Mouse (Mus musculus): ENCODE data around the gene Ccn1.

Ccn1 gene

DNA sequence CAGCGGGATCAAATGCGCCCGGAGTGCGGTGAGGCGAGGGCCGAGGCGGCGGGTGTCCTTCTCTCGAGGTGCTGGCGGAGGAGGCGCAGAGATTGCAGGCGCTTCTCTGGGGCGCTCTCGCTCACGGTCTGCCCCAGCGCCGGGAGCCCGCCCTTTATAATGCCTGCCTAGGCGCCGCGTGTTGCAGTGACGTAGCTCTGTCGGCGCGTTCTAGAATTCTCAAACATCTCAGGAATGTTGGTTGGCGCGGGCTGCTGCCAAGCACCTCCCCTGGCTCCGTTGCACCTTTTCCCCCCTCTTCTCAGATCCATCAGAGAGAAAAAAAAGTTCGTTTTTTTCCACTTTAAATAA is at the start of gene Ccn1:
TSS of gene Ccn1 (minus strand) at position 130 of the 351 bp plus-strand sequence.
- DNase-seq, result no peak

DNA sequence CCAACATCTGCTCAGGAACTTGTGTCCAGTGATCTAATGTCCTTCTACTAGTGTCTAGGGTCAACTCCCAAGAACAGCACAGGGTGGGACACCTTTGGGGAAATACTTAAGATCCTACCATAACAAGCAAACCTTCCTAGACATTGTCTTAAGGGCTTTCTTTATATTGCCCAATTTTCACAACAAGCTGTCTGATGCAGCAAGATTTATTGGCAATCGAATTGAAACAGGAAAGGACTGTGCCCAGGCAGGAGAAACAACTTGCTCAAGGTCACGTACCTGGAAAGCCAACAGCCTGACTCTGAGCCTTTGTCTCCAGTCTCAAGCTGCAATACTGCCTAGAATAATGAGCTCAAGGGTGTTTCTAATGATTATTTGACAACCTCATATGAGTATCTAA is 43.6 kb upstream of the Ccn1 start:
- DNase-seq, result no peak

DNA sequence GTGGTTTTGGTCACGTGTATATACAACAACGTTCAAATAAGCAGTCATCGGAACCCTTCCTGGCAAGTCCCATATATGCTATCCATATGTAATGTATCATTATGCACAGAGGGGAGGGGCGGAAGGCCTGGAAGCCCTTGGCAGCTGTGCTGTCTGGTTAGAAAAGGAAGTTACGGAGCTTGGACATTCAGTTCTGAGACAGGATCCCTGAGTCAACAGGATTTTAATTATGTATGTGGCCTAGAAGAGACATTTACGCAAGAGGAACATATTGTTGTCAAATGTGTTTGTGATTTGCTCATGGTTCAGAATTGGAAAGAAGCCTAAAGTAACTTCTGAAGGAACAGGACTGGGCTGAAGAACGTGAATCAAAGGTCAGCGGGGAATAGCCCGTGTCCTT is 42.3 kb upstream of the Ccn1 start:
- no peak for DNase-seq

DNA sequence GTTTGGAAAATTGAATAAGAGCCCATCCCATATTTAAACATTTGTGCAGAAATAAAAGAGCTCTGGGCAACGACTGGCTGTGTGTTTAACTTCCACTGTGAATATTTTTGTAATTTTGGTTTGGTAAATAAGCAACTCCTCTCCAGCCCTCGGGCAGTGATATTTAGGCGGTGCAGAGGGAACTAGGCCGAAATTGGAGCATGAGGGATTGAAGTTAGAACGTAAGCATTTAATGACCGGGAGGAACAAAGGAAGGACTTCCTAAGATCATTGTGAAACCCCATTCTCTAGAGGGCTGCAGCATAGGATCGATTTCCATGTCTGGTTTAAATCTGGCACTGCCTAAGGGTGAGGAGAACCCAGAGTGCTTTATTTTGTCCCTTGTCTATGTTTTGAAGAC is 41.6 kb upstream of the Ccn1 start:
- DNase-seq, result no peak

DNA sequence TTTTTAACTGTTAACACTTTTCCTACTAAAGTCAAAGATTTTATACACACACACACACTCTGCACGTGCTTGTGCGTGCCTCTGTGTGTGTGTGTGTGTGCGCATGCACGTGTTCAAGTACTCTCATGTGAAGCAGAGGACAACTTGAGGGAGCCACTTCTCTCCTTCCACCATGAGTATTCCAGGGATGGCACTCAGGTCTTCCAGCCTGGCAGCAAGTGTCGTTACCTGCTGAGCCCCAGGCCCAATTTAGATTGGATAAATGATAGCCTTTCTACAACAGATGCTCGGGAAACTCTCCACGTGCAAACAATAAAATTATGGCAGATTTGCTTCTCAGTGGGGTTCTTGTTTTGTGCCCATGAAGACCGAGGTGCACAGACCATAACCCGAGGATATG is 39.5 kb upstream of the Ccn1 start:
- no peak for DNase-seq

DNA sequence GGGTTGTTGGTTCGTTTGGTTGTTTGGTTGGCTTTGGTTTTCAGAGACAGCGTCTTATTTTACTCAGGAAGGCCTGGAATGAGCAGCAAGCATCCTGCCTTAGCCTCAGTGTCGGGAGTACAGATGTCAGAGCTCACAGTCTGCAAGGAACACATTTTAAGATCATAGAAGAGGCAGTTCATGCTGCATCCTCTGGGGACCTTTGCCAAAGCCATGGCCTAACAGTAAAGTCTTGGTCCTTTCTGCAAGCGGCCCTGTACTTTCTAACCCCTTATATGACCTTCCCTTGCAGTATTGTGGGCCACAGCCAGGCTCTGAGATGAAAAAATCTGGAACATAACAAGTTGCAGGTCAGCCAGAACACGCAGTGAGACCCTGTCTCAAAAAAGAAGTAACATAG is 38.1 kb upstream of the Ccn1 start:
- no peak for DNase-seq

DNA sequence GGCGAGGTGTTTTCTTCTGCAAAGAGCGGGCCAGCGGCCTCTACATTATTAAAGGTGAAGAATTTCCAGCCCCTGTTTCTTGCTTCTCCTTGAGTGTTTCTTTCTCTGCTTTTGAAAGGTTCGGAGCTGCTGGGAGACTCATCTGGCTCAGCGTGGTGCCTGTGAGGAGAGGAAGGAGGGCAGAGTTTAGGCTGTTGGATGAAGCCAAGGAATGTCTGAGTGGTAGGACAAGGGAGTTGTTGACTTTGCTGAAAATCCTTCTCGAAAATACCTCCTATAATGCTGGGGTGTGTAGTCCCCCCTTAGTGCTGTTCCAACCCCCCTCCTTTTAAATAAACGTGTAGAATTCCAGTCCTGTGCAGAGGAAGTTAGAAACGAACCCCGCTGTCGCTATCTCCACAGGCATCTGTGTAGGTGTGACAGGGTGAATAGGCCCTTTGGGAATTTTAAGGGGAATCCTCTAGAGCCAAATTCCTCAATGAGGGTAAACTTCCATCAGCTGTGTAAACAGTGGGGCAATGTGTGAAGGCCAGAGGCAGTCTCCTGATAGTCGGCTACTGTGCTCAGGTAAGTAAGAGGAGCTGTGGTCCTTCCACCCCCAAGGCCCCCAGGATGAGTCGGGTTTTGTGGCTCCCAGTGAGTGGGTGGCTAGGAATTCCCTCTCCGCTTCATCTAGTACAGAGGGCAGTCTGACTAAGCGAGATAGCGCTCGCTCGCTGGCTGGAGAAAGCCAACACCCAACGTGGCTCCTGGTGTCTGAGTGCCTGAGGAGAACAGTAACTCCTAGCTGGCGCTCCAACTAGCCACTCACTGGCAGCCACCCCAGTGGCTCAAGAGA is 35.0 kb upstream of the Ccn1 start:
- DNase-seq, result no peak

DNA sequence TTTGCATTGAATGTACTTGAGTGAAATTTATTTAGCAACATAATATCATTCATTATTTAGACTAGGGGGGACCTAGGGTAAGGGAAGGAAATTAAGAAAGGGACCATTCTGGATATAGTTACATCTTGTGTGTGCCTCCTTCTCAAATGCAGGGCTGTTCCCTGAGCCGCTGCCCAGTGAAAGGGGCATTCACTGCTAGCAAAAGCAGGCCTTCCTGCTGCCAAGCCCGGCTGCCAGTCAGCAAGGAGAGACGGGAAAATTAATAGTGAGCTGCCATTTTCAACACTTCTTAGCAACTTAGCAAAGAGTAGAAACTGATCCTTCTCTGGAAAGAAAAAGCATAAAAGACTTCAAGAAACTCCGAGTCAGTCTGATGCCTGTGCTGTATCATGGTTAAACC is 34.4 kb upstream of the Ccn1 start:
- no peak for DNase-seq

DNA sequence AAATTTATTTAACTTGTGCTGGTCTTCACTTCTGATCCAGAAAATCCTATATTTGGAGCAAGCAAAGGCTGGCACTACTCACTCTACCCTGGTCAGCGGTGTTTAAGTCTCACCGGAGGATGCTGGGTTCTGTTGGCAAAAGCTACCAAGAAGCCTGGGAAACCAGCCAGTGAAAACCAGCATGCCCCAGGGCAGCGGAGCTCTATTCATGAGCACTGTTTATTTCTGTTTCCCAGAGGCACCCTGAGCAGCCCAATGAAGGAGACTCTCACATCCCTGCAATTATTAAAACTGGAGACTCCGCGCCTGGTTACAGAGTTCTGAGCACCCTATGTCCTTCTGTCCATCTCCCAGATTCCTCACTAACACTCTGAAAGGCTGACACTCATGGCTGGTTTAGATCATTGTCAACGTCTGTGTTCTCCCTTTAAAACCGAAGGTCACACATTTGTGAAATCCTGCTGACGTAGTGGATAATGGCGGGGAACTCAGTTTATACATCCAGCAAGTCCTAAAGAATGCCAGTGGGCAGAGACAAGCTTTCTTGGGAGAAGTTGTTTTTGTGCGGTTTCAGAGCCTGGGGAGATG is 31.7 kb upstream of the Ccn1 start:
- peak; percentile 48 for DNase-seq

DNA sequence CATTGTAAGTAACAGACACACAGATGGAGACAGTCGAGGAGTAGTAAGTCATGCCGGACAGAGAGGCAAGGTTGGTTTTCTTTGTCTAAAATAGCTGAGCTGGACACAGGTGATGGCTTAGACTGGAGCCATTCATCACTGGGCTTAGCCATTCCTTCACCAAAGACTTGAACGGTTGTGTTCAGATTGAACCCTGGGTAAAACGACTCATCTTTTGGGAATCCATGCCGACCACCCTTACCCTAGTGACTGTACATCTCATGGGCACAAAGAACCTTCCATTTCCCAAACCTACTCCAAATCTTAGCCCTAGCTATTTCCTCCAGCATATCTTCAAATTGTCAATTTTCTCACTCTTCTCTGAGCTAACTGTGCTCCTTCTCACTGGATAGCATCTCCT is 30.9 kb upstream of the Ccn1 start:
- DNase-seq, result no peak

DNA sequence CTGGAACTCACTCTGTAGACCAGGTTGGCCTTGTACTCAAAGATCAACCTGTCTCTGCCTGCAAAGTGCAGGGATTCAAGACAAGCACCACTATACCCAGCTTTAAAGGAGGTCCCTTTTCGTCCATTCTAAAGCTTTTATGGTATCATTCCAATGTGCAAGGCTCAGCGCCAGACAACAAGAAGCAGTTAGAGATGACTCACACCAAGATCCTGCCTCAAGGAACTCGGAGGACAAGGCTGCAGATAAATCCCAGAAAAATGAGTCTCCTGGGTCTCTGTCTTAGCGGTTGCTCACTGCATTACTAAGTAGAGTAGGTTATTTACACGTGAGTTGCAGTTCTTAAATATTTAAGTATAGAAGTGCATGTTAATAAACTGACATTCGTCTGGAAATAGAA is 26.4 kb upstream of the Ccn1 start:
- DNase-seq, result no peak

DNA sequence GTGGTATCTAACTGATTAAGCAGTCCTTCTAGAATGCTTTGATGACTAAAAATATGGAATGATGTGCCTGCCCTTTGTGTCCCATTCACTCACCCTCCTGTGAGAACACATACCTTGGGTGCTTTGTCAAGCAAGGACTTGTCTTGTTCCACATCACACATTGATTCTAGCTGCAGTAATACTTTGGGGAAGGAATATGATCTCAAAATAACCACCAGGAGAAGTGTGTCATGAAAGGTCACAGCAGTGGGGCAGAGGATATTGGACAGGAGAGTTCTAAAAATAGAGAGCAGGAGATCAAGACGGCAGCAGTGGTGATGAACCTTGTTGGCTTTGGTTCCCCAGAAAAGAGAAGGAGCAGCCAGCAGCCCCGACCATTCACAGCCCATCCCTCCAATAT is 25.0 kb upstream of the Ccn1 start:
- no peak for DNase-seq

DNA sequence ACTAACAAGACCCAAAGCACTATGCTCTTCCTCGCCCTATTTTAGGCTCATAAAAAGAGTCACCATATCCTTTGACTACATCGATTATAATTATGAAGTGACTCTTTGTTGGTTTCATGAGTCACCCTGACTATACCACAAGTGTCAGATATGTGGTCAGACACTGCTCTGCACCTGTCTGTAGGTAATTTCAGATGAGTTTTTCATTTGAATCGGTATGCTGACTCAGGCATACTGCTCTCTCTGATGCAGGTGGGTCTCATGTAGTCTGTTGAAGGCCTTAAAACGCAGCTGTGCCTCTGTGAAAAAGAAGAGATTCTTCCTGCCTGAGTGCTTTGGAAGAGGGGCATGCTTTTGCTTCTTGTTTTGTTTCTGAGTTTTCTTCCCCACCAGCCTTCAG is 16.6 kb upstream of the Ccn1 start:
- no peak for DNase-seq

DNA sequence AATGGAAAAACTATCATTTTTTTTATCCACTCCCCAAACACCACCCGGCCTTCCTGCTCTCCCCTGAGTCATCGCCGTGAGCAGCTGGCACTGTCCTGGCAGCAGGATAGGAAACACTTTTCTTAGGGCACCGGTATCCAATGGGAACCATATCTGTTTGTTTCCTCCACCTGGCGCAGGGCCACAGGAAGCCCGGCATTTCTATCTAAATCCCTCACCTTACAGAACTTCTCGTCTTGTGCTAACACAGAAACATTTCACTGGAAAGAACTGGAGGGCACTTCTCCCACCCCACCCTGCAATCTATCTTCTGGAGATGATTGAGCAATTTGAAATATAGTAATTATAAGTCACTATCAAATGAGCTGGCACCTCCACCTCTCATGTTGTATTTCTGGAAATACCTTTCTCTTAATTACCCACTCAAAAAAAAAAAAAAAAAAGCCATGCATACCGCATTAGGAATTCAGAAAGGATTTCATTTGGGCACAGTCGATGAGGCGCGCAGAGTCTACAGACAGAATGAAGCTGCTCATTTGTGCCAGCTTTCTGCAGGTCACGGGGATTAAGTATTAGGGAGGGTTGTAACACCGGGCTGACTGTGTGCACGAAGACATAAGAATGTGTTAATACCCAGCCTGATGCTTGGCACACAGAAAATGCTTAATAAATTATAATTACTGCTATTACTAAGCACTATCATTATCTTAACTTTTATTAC is 7.4 kb upstream of the Ccn1 start:
- no peak for DNase-seq

DNA sequence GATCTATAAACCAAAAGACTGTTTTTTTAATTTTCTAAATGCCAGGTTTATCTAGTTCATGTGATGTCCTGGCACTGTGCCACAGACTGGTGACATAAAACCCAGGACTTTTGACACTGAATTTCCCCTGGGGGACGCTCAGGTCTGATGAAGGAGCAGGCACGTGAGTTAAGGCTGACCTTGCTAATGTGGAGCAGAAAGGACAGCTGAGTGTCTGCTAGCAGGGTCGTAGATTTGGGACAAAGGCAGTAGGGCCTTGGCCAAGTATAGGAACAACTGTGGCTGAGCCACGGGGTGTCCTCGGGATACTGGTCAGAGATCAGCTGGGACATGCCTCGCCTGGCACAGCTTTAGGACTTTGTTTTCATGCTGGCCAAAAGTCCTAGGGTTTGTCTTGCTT is 5.2 kb upstream of the Ccn1 start:
- DNase-seq, result no peak

DNA sequence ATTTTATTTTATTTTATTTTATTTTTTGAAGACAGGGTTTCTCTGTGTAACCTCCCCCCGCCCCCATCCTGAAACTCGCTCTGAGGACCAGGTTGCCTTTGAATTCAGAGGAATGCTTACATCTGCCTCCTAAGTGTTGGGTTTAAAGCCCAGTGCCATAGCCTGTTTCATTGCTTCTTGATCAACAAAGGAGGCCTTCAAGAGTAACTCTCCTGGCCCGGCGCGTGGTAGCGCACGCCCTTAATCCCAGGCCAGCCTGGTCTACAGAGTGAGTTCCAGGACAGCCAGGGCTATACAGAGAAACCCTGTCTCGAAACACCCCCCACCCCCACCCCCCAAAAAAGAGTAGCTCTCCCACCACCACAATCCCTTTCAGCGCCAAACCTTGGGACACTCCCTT is 4.2 kb upstream of the Ccn1 start:
- no peak for DNase-seq

DNA sequence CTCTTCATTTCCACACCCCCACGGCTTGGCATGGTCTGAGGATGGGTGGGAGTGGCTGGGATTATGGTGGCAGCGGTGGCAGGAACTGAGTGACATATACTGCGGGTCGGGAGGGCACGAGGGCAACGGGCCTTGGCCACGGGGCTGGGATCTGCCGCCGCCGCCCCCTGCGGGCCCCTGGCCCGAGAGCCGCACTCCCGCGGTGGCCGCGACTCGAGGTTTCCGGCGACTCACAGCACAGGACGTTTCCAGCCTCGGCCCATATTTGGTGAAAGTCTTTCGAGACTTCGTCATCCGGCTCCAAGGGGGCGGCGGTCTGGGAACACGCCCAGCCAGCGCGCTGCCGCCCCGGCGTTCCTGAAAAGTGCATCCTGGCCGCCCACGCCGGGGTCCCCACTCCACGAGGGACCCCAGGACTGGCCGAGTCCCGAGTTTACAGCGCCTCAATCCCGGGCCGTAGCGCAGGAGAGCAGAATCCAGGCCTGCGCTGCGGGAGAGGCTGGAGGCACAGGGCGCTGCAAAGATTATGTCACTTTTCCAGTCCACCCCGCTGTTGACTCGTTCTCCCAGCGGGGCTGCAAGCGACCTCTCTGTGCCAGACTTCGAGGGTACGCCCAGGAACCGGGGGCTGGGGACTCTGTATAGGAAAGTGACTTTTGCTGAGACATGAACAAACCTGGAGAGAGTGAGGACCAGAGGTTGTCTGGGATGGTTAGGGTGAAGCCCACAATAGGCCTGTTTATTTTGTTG is 3.6 kb upstream of the Ccn1 start:
- DNase-seq, result no peak

DNA sequence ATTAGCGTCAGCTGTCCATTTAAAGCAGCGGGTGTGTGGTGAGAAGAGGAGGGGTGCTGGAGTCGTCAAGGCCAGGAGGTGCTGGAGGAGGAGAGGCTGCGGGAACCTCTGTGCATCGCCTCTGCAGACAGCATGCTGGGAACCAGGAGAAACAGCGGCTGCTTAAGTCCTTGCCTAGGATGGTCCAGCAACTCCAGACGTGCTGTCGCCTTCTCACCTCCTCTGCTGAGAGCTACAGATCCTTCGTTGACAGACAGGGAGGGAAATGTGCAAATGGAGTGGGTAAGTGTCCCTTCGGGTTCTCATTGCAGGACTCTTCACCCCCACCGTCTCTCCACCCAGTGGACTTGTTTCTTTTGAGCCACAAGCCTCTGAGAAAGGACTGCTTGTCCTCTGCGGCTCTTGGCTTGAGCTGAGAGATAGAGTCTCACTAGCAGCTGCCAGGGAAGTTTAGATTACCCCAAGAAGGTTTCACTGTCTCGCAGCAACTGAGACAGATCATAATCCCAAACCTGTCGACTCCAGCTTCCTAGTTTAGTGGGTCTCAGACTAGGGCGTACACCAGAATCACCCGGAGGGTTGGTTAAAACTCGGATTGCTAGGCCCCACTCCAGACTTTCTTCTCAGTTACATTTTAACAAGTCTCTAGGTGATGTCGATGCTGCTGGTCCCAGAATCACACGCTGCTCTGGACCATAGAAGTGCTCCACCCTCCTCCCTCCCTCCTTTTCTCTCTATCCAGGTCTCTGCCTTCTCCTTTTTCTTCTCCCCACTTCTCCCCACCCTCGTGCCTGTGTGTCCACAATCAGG is 2.7 kb upstream of the Ccn1 start:
- no peak for DNase-seq

DNA sequence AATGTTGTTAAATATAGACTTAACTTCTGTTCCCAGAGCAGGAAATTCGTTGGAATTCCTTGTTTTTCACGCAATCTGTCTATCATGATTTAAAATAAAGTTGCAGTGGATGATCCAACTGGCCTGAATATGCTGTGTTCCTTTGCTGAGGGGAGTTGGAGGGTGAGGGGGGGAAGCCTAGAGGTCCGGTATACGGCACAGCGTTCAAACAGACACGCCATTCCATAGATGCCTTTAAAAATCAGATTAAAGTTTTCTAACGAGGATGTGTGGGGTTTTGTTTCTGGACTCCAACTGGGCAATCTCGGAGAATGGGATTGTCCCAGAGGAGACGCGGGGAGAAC is 2.2 kb upstream of the Ccn1 start:
- DNase-seq, result no peak

DNA sequence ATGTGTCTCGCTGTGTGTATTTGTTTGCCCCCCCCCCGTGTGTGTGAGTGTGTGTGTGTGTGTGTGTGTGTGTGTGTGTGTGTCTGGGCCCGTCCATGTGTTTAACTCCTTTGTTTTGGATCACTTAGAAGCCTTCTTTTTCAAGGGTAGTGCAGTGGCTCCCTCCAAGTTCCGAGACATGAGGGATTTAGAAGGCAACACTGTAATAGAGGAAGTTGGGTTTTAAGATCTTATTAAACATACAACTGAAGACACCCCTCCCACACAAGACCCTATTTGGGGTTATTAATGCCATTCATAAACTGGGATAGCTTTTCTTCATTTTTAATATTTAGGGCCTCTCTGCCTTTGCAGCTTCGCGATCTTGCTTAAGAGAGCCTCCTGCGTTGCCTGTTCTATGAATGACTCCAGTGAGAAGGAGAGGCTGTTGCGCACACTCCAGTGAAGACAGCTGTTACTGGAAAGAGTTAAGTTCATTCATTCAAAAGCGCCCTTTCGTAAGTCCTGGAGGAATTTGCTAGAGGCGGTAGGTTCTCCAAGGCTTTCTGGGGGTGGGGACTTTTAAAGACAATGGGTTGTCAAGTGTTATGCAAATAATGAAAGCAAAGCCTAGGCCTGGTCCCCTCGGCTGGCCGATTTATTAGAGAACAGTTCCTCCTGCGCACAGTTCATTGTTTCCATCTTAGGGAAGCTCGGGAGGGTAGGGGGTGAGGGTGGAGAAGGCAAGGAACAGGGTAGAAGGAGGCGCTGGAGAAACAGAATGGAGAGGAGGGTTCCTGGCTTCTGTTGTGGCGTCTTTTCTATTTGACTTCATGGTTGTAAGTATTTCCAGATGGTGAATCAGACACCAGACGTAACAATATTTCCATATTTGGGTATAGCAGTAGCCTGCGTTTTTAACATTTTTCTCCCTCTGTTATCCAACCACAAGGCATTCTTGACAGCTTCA is 1.5 kb upstream of the Ccn1 start:
- no peak for DNase-seq

DNA sequence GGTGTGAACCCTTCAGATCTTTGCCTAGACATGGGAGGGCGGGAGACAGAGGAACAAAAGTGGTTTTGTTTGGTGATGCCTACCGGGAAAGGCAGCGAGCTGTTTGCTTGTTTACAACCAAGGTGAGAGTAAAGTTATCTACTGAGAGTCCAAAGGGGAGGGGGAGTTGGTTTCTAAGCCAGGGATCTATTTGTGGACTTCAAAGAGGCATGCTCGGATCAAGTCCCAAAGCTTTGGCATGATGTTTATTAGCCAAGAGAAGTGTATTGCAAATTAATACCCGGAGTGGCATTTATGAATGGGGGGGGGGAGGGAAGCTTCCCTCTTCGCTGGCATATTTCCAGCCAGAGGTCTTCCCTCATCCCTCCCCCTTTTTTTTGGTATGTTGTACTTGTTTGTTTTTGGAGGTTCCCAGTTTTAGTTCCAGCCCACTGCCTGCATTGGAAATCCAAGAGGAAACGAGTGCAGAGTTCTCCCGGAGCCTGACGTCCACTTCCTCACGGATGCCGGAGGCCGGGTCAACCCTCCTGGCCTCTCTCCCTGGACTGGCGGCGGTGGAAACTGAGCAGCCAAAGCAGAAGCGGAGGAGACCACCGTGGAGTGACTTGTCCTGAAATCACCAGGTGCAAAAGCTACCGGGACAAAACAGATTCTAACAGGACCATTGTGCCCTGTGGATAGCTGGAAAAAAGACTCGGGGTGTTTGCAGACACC is 674 bp upstream of the Ccn1 start:
- no peak for DNase-seq
